Mouse (Mus musculus): ENCODE measurements around the gene RPS10-NUDT3.

GRCm38 (mm10) chr17:27643756-27644155 lies 8.7 kb upstream of the RPS10-NUDT3 start:
- TF ChIP-seq CTCF (IDR thresholded peaks at IDR 0.05; ENCODE audit: control insufficient read depth, insufficient read depth, insufficient replicate concordance, low read depth, low read length) (no peak), POLR2A (IDR thresholded peaks at IDR 0.05; ENCODE audit: control insufficient read depth, low read depth, low read length) (no peak)

Data from testis, adult 2 months (tissue).